Mouse (Mus musculus): ENCODE measurements at regions not wholly inside any gene's neighbourhood (a gene's known extent, or its start where the extent isn't known, plus 50 kb on each side); places are given as distances from the start of the nearest gene placed in this dataset.

- no peak for TF ChIP-seq POLR2AphosphoS5 (IDR thresholded peaks at IDR 0.05; ENCODE audit: insufficient replicate concordance, low read depth, low read length)
- no peak for TF ChIP-seq GATA1 (IDR thresholded peaks at IDR 0.05; ENCODE audit: borderline replicate concordance, low read length)
- TF ChIP-seq CTCF (IDR thresholded peaks at IDR 0.05; ENCODE audit: low read depth, low read length), result no peak
- TF ChIP-seq GATA2 (IDR thresholded peaks at IDR 0.05; ENCODE audit: borderline replicate concordance, low read depth, low read length), result no peak
Observed at GRCm38 (mm10) chr15:51411966-51412365, 2472.7 kb upstream of the Gm7489 start.
